Mouse (Mus musculus): ENCODE measurements around the gene Man2b2. TPM values are rescaled to one million over a fixed set of nuclear protein-coding genes. Genes with fewer than 3 reads are reported as not detected.

Man2b2 gene
- polyA plus RNA-seq, 1 experiment from 2014 or later: 12.9 TPM

Other genes starting within 250 kb of the Man2b2 start
- gene Tbc1d14, start 237.4 kb downstream of the Man2b2 start, polyA plus RNA-seq (2015; fragmentation: Nextera tagmentation; extraction: Ambion mirVana): 63.8 and 64.0 TPM in 2 replicates
- 26.6 and 26.9 TPM in 2 replicates for gene D5Ertd579e, start 134.6 kb downstream of the Man2b2 start, polyA plus RNA-seq (2015; fragmentation: Nextera tagmentation; extraction: Ambion mirVana)
- 26.8 and 29.8 TPM in 2 replicates for gene Bloc1s4, start 82.0 kb downstream of the Man2b2 start, polyA plus RNA-seq (2015; fragmentation: Nextera tagmentation; extraction: Ambion mirVana)
- 323 and 340 TPM in 2 replicates for gene Mrfap1, start 33.9 kb downstream of the Man2b2 start, polyA plus RNA-seq (2015; fragmentation: Nextera tagmentation; extraction: Ambion mirVana)
- gene Ppp2r2c, start 37.9 kb upstream of the Man2b2 start, polyA plus RNA-seq (2015; fragmentation: Nextera tagmentation; extraction: Ambion mirVana): 43.1 and 44.8 TPM in 2 replicates
- gene Wfs1, start 158.6 kb upstream of the Man2b2 start, polyA plus RNA-seq (2015; fragmentation: Nextera tagmentation; extraction: Ambion mirVana): 8.4 TPM in 2 replicates